Mouse (Mus musculus): Measurements from ENCODE around the gene Clstn3.
"Not testable (repeated sequence)": the region's sequence is repeated elsewhere in the genome, so short reads cannot be mapped to it uniquely, and the experiment has no call there.

The Clstn3 gene

GRCm38 (mm10) chr6:124414150-124414926 lies 50.3 kb downstream of the Clstn3 start:
- peak; percentile 66 for DNase-seq (ENCODE audit: low read depth, low spot score)

DNA sequence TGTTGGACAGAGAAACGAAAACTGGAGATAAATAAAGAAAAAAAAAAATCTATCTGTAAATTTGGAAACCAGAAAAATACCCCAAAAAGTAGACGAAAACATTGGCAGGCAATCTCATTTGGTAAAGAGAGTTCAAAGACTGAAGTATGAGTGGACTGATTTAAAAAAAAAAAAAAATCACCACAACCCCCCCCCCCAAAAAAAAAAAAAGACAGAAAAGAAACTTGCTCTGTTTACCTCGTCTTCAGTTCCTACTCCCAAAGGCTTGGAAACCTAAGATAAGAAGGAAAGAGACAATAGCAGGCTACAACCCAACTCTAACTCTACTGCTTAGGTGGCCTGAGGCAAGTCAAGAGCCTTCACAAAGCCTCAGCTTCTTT lies 50.8 kb downstream of the Clstn3 start:
- no peak for DNase-seq (ENCODE audit: low read depth, low spot score)

- DNase-seq (ENCODE audit: low read depth, low spot score): no peak
Measured at GRCm38 (mm10) chr6:124408355-124408754, 56.2 kb downstream of the Clstn3 start.

GRCm38 (mm10) chr6:124407180-124407579 lies 57.4 kb downstream of the Clstn3 start:
- DNase-seq (ENCODE audit: low read depth, low spot score): no peak

DNA sequence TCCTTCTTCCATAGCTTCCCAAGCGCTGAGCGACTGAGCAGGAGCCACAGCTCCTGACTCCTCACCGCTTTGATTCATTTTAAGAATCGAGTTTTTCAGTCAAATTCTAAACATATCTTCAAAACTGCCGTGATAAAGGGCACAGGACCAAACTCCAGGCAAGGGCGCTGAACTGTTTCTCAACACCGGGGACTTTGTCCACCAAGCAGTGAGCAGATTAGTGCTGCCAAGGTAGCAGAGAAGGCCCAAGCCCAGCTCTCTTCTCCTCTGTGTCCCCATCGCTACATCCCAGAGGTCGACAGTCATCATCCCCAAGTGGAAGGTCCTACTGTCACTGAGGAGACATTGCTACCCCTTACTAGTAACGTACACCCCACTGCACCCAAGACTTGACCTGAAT lies 58.3 kb downstream of the Clstn3 start:
- DNase-seq (ENCODE audit: low read depth, low spot score): no peak

GRCm38 (mm10) chr6:124399738-124400137 lies 64.9 kb downstream of the Clstn3 start:
- DNase-seq (ENCODE audit: low read depth, low spot score): no peak

DNA sequence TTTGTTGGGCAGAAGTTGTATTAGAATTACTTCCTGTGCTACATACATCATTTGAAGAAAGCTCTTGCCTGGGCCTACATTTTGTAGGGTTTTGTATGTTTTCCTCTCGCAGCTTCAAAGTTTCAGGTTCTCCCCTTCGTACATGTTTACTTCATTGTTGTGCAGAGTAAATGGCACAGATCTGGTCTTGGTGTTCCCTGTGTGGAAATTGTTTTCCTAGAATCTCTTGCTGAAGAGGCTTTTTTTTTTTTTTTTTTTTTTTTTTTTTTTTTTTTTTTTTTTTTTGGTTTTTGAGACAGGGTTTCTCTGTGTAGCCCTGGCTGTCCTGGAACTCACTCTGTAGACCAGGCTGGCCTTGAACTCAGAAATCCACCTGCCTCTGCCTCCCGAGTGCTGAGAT lies 69.6 kb downstream of the Clstn3 start:
- DNase-seq (ENCODE audit: low read depth, low spot score): not testable (repeated sequence)

Measured in 3T3-L1 (cell line).